Mouse (Mus musculus): Measurements from ENCODE around the gene Cd5. TPM values are rescaled to one million over a fixed set of nuclear protein-coding genes. Genes with fewer than 3 reads are reported as not detected.

The Cd5 gene
- not detected for polyA plus RNA-seq (2014; fragmentation: Illumina TruSeq; extraction: RNeasy Lipid Tissue Mini Kit (QIAGEN cat#74804); ENCODE audit: low read depth, low replicate concordance)

GRCm38 (mm10) chr19:10738811-10739210, at the start of gene Cd5:
Gene Cd5 (minus strand): TSS chr19:10739002.

GRCm38 (mm10) chr19:10688537-10689352, 50.1 kb downstream of the Cd5 start, which contains the start of gene Vps37c:
Gene Vps37c (plus strand): TSS chr19:10688735.

GRCm38 (mm10) chr19:10677915-10678771, 60.7 kb downstream of the Cd5 start, which contains the start of gene Pga5:
Gene Pga5 (minus strand): TSS chr19:10678071.

Other genes starting within 250 kb of the Cd5 start
- gene Cpsf7, start 213.7 kb downstream of the Cd5 start, polyA plus RNA-seq (2014; fragmentation: Illumina TruSeq; extraction: RNeasy Lipid Tissue Mini Kit (QIAGEN cat#74804); ENCODE audit: low read depth, low replicate concordance), result 42.4 TPM
- 31.7 TPM for gene Sdhaf2, start 212.9 kb downstream of the Cd5 start, polyA plus RNA-seq (2014; fragmentation: Illumina TruSeq; extraction: RNeasy Lipid Tissue Mini Kit (QIAGEN cat#74804); ENCODE audit: low read depth, low replicate concordance)
- gene Tmem216, start 182.8 kb downstream of the Cd5 start, polyA plus RNA-seq (2014; fragmentation: Illumina TruSeq; extraction: RNeasy Lipid Tissue Mini Kit (QIAGEN cat#74804); ENCODE audit: low read depth, low replicate concordance), result 8.5 TPM
- 3.3 TPM for gene Cyb561a3, start 161.8 kb downstream of the Cd5 start, polyA plus RNA-seq (2014; fragmentation: Illumina TruSeq; extraction: RNeasy Lipid Tissue Mini Kit (QIAGEN cat#74804); ENCODE audit: low read depth, low replicate concordance)
- 16.5 TPM for gene Tmem138, start 161.6 kb downstream of the Cd5 start, polyA plus RNA-seq (2014; fragmentation: Illumina TruSeq; extraction: RNeasy Lipid Tissue Mini Kit (QIAGEN cat#74804); ENCODE audit: low read depth, low replicate concordance)
- 101 TPM for gene Ddb1, start 133.7 kb downstream of the Cd5 start, polyA plus RNA-seq (2014; fragmentation: Illumina TruSeq; extraction: RNeasy Lipid Tissue Mini Kit (QIAGEN cat#74804); ENCODE audit: low read depth, low replicate concordance)
- gene Tkfc, start 133.3 kb downstream of the Cd5 start, polyA plus RNA-seq (2014; fragmentation: Illumina TruSeq; extraction: RNeasy Lipid Tissue Mini Kit (QIAGEN cat#74804); ENCODE audit: low read depth, low replicate concordance), result 31.6 TPM
- 0.17 TPM for gene Vwce, start 104.8 kb downstream of the Cd5 start, polyA plus RNA-seq (2014; fragmentation: Illumina TruSeq; extraction: RNeasy Lipid Tissue Mini Kit (QIAGEN cat#74804); ENCODE audit: low read depth, low replicate concordance)
- gene Pga5, start 60.9 kb downstream of the Cd5 start, polyA plus RNA-seq (2014; fragmentation: Illumina TruSeq; extraction: RNeasy Lipid Tissue Mini Kit (QIAGEN cat#74804); ENCODE audit: low read depth, low replicate concordance), result not detected
- 3.4 TPM for gene Vps37c, start 50.3 kb downstream of the Cd5 start, polyA plus RNA-seq (2014; fragmentation: Illumina TruSeq; extraction: RNeasy Lipid Tissue Mini Kit (QIAGEN cat#74804); ENCODE audit: low read depth, low replicate concordance)
- gene Cd6, start 91.1 kb upstream of the Cd5 start, polyA plus RNA-seq (2014; fragmentation: Illumina TruSeq; extraction: RNeasy Lipid Tissue Mini Kit (QIAGEN cat#74804); ENCODE audit: low read depth, low replicate concordance), result not detected
- gene Slc15a3, start 100.7 kb upstream of the Cd5 start, polyA plus RNA-seq (2014; fragmentation: Illumina TruSeq; extraction: RNeasy Lipid Tissue Mini Kit (QIAGEN cat#74804); ENCODE audit: low read depth, low replicate concordance), result 0.32 TPM
- not detected for gene Tmem132a, start 130.9 kb upstream of the Cd5 start, polyA plus RNA-seq (2014; fragmentation: Illumina TruSeq; extraction: RNeasy Lipid Tissue Mini Kit (QIAGEN cat#74804); ENCODE audit: low read depth, low replicate concordance)
- 10.3 TPM for gene Tmem109, start 143.0 kb upstream of the Cd5 start, polyA plus RNA-seq (2014; fragmentation: Illumina TruSeq; extraction: RNeasy Lipid Tissue Mini Kit (QIAGEN cat#74804); ENCODE audit: low read depth, low replicate concordance)
- 34.5 TPM for gene Prpf19, start 156.2 kb upstream of the Cd5 start, polyA plus RNA-seq (2014; fragmentation: Illumina TruSeq; extraction: RNeasy Lipid Tissue Mini Kit (QIAGEN cat#74804); ENCODE audit: low read depth, low replicate concordance)
- gene Zp1, start 181.6 kb upstream of the Cd5 start, polyA plus RNA-seq (2014; fragmentation: Illumina TruSeq; extraction: RNeasy Lipid Tissue Mini Kit (QIAGEN cat#74804); ENCODE audit: low read depth, low replicate concordance), result not detected
- 0.27 TPM for gene Ptgdr2, start 198.2 kb upstream of the Cd5 start, polyA plus RNA-seq (2014; fragmentation: Illumina TruSeq; extraction: RNeasy Lipid Tissue Mini Kit (QIAGEN cat#74804); ENCODE audit: low read depth, low replicate concordance)
- 4.6 TPM for gene Ccdc86, start 210.3 kb upstream of the Cd5 start, polyA plus RNA-seq (2014; fragmentation: Illumina TruSeq; extraction: RNeasy Lipid Tissue Mini Kit (QIAGEN cat#74804); ENCODE audit: low read depth, low replicate concordance)
- 0.42 TPM for gene Ms4a10, start 235.7 kb upstream of the Cd5 start, polyA plus RNA-seq (2014; fragmentation: Illumina TruSeq; extraction: RNeasy Lipid Tissue Mini Kit (QIAGEN cat#74804); ENCODE audit: low read depth, low replicate concordance)

Data from testis, adult 10 weeks (tissue).